Mouse (Mus musculus): Measurements from ENCODE around the gene Sycp3. TPM values are rescaled to one million over a fixed set of nuclear protein-coding genes. Genes with fewer than 3 reads are reported as not detected.
"Not testable (repeated sequence)": the region's sequence is repeated elsewhere in the genome, so short reads cannot be mapped to it uniquely, and the experiment has no call there.

Gene Sycp3
- polyA plus RNA-seq, 1 experiment from 2014 or later = not detected

DNA sequence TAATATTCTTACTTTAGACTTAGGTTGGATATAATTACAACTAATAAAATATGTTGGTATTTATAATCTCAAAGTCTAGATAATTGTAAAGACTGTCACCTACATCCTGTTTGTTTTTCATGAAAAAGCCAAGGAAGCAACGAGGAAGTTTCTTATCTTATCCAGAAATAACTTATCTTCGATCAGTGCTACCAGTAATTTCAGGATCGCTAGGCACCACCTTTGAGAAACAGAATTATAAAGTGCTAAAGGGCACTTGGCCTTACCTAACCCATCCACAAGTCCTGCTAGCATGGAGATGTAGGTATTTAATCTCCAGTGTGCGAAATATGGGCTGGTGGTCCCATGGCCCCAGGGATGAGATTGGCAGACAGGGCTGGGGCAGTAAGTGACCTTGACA, 43.5 kb downstream of the Sycp3 start:
- no peak for ATAC-seq
- no peaks in the 10 kb centered on the region for H3K27me3 ChIP-seq
- peak overlapping the region; percentile 75 for H3K4me2 ChIP-seq
- H3K4me3 ChIP-seq = peak overlapping the region; percentile 75
- H3K9ac ChIP-seq = peak overlapping the region; percentile 87
- H3K9me3 ChIP-seq (replicated peaks) = no peaks in the 10 kb centered on the region
- peaks cover 17% of the 10 kb centered on the region for H3K4me1 ChIP-seq
- peak overlapping the region; percentile 28 for H3K27ac ChIP-seq
- 56% methylated on average over 4 of the region's 4 CpGs for WGBS
- H3K36me3 ChIP-seq (ENCODE audit: poor library complexity, severe bottlenecking) = no peaks in the 10 kb centered on the region

DNA sequence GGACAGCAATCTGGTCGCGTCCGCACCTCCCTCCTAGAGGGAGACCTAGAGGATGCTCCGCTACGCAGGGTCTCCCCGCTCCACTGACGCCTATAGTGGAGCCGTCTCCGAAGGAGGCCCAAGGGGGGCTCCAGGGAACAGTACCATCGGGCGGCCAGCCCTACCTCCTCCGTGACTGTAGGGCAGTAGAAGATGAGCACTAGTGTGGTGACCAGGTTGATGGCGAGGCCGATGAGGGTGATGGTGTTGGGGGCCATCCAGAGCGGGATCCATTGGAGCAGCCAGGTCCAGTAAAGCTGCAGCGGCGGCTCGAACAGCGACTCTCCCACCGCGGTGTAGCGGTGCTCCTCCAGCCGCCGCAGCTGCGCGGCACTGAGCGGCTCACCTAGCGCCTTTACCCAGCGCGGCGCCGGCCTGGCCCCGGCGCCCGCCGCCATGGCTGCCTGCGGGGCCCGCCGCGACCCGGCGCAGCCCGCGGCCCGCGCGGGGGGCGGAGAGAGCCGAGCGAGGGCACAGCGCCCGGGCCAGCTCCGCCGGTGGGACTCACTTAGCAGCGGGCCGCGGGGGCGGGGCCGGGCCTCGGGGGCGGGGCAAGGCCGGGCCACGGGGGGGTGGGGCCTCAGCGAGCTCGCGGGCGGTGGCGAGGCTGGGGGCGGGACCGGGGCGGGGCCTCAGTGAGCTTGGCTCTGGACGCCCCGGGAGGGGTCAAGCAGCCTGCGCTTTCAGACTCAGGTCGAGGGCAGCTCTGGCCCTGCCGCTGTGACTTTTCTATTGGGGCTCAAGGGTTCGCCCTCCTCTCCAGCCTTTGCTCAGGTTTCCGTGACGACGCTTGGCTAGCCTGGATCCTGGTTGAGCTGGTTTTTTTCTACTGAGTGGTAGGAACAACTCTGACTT, 44.3 kb downstream of the Sycp3 start, which contains the start of gene Chpt1:
Gene Chpt1, minus strand, starts transcription at position 653 of the 894 bp plus-strand sequence.
- H3K4me2 ChIP-seq = peak within 1 kb of the TSS; percentile 75
- peak within 1 kb of the TSS; percentile 28 for H3K27ac ChIP-seq
- peak within 1 kb of the TSS; percentile 75 for H3K4me3 ChIP-seq
- peak; percentile 95 for ATAC-seq
- no peaks in the 10 kb centered on the region for H3K27me3 ChIP-seq
- WGBS = under 1% methylated on average over 30 of the region's 80 CpGs
- H3K36me3 ChIP-seq (ENCODE audit: poor library complexity, severe bottlenecking) = no peaks in the 10 kb centered on the region
- no peaks in the 10 kb centered on the region for H3K9me3 ChIP-seq (replicated peaks)
- peaks cover 17% of the 10 kb centered on the region for H3K4me1 ChIP-seq
- H3K9ac ChIP-seq = peak within 1 kb of the TSS; percentile 87

DNA sequence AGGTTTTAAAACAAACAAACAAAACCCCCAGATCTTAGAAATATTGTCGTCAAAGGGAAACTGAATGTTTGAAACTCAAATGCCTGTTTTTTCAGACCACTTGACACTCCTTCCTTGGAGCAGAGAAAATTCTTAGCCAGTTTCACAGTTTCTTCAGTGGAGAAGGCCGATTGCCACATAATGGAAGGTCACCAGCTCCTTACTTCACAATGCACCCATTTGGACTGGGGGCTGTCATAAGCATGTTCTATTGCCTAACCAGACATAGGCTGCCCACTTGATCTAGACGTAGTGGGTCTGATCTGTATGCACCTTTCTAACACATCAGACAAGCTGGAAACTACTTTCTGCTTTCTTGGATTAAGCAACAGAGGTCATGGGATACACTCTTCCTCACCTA, 45.1 kb downstream of the Sycp3 start:
- Histone ChIP-seq H3K4me2 (peak overlapping the region; percentile 75; the same call in 1 of the 2 replicates), H3K36me3 (ENCODE audit: poor library complexity, severe bottlenecking) (no peaks in the 10 kb centered on the region), H3K4me1 (peaks cover 17% of the 10 kb centered on the region), H3K9ac (no peak overlapping the region), H3K4me3 (no peak overlapping the region), H3K27me3 (no peaks in the 10 kb centered on the region), H3K27ac (no peak overlapping the region), H3K9me3 (replicated peaks) (no peaks in the 10 kb centered on the region)
- WGBS = 50% methylated on average over 3 of the region's 3 CpGs
- no peak for ATAC-seq

DNA sequence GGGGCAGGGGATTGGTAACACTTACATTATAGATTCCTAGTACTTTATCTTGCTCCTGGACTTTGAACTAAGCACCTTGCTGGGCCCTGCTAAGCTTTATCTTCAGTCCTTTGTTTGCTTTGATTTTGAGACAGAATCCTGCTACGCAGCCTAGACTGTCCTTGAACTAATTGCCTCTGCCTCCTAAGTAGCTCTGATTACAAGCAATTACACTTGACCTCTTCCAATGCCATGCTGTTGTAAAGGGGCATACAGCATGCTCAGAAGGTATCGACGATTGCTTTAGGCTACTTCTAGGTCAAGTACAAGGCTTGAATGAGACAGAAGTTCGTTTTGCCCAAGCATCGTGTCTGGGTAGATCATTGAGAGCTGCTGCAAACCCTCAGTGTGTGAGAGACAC, 45.9 kb downstream of the Sycp3 start:
- Histone ChIP-seq H3K36me3 (ENCODE audit: poor library complexity, severe bottlenecking) (no peaks in the 10 kb centered on the region), H3K4me1 (peaks cover 17% of the 10 kb centered on the region), H3K4me3 (no peak overlapping the region), H3K27me3 (no peaks in the 10 kb centered on the region), H3K27ac (no peak overlapping the region), H3K4me2 (no peak overlapping the region), H3K9me3 (replicated peaks) (no peaks in the 10 kb centered on the region), H3K9ac (no peak overlapping the region)
- no peak for ATAC-seq
- WGBS = 45% methylated on average over 5 of the region's 5 CpGs

DNA sequence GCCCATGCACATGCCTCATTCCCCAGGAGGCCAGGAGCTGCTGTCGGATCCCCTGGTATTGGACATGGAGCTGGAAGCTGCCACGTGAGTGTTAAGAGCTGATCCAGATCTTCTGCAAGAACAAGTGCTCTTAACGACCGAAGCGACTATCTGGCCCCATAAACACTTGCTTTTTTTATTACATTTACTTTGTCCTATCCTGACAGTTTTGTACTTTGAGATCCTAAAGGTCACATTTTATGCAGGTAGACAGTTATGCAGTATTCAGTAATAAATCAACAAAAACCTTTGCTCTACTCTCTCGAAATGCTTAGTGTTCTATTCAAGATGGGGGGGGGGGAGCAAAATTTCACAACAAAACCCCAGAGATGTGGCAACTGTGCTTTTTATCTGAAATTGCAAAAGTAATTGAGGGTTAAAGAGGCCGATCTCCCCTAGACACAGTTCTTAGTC, 48.3 kb downstream of the Sycp3 start:
- H3K36me3 ChIP-seq (ENCODE audit: poor library complexity, severe bottlenecking) = no peaks in the 10 kb centered on the region

DNA sequence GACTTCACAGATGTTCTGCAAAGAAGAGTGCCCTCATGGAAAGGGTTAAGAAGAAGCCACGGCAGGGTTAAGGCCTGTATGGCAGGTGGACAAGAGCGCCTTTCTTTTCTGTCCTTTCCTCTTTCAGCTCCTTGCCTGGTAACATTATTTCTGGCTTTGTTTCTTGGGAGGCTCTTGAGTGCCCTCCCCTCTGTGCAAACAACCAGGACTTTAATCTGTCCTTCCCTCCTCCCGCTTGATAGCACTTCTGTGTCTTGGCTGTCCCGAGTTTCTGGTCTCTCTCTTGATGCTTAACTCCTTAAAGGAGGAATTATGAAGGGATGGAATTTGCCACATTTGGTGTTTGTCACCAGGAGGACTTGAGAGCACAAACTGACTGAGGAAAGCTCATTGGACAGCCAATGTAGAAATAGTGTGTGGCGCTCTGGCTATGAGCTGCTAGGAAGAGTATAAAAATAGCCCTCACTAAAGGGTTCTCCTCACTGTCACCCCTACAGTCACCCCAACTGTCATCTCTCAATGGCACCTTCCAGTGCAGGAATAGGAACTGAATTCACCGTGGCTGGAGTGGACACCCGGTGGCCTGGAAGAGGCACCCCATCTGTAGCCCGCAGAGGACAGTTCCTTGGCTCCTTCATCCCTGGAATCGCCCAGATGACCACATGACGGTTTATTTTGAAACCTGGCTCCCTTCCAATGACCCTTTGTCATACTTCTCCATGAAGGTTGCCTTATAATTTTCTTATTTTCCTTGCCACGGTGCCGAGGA, 51.3 kb downstream of the Sycp3 start:
- WGBS = 76% methylated on average over 12 of the region's 12 CpGs
- no peak overlapping the region for H3K27ac ChIP-seq
- no peaks in the 10 kb centered on the region for H3K27me3 ChIP-seq
- ATAC-seq = no peak
- H3K9me3 ChIP-seq (replicated peaks) = no peaks in the 10 kb centered on the region
- H3K4me1 ChIP-seq = no peaks in the 10 kb centered on the region
- no peak overlapping the region for H3K4me3 ChIP-seq
- no peak overlapping the region for H3K9ac ChIP-seq
- no peak overlapping the region for H3K4me2 ChIP-seq
- H3K36me3 ChIP-seq (ENCODE audit: poor library complexity, severe bottlenecking) = no peaks in the 10 kb centered on the region

More for the DNA sequence above, 48.3 kb downstream of the Sycp3 start:
- Histone ChIP-seq H3K27ac (no peak overlapping the region), H3K4me3 (no peak overlapping the region), H3K27me3 (no peaks in the 10 kb centered on the region), H3K4me2 (no peak overlapping the region), H3K4me1 (peaks cover 6% of the 10 kb centered on the region), H3K9me3 (replicated peaks) (no peaks in the 10 kb centered on the region), H3K9ac (no peak overlapping the region)
- ATAC-seq = no peak
- WGBS = 87% methylated on average over 7 of the region's 7 CpGs

DNA sequence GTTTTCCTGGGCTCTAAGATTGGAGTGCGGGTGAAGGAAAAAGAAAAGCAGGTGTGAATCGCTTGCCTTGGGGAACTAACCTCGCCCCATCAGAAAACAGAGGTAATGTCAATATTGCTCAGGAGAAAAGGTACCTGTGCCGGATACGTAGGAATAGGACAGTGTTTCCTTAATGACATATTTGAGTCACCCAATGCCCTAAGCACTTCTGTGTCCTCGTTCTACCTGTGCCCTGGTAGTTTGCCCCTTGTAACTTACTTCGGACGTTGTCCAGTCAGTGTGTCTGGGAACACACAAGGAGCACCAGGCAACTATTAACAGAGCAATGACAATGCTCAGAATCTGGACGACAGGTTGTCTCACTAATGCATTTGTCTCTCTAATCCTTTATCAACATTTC, 52.0 kb downstream of the Sycp3 start:
- Histone ChIP-seq H3K4me2 (no peak overlapping the region), H3K27ac (no peak overlapping the region), H3K27me3 (no peaks in the 10 kb centered on the region), H3K9me3 (replicated peaks) (no peaks in the 10 kb centered on the region), H3K9ac (no peak overlapping the region), H3K4me1 (no peaks in the 10 kb centered on the region), H3K4me3 (no peak overlapping the region), H3K36me3 (ENCODE audit: poor library complexity, severe bottlenecking) (no peaks in the 10 kb centered on the region)
- WGBS = 91% methylated on average over 9 of the region's 9 CpGs
- ATAC-seq = no peak

DNA sequence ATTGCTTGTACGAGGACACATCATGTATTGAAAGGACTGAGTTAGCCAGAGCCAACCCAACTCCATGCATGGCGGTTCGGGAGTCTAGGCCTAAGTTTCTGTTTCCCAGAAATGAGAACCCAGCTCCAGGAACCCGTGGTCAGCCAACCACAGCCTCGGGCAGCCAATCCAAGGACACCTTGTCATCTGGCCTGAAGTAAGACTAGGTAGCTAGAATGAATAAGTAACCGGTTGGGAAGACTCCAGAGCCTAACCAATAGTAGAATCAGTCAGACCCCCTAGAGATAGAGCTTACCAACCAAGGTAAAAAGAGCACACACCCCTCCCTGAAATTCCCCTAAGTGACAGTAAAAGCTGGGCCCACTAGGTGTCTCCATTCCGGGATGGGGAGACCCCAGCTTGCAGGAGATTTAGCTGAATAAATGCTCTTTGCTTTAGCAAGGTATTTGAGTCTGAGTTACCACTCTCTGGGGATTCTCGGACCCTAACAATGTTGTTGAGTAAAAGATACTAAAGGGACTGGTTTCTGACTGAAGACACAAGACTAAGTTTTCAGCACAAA, 54.3 kb downstream of the Sycp3 start:
- Histone ChIP-seq H3K4me2 (no peak overlapping the region), H3K4me3 (no peak overlapping the region), H3K4me1 (no peaks in the 10 kb centered on the region), H3K36me3 (ENCODE audit: poor library complexity, severe bottlenecking) (no peaks in the 10 kb centered on the region), H3K27me3 (no peaks in the 10 kb centered on the region), H3K9me3 (replicated peaks) (no peaks in the 10 kb centered on the region), H3K9ac (no peak overlapping the region), H3K27ac (no peak overlapping the region)
- WGBS = 72% methylated on average over 8 of the region's 8 CpGs
- ATAC-seq = no peak

DNA sequence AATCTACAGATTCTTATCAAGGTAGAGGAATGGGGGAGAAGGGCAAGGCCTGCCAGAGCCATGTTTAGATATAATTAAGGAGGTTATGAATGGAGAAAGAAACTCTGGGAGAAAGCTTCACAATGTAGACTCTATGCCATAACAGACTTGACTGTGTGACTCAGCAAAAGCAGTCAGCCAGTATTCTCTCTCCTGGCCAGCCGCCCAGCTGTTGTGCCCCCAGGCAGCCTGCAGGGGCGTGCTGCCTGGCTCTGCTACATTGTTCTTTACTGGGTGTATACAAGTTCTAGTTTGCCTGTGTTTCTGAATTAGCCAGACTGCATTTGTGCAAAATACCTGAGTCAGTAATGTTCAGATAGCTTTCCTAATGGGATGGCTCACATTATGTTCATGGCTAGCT, 55.1 kb downstream of the Sycp3 start:
- Histone ChIP-seq H3K4me3 (no peak overlapping the region), H3K27ac (no peak overlapping the region), H3K4me1 (no peaks in the 10 kb centered on the region), H3K27me3 (no peaks in the 10 kb centered on the region), H3K36me3 (ENCODE audit: poor library complexity, severe bottlenecking) (no peaks in the 10 kb centered on the region), H3K9me3 (replicated peaks) (no peaks in the 10 kb centered on the region), H3K9ac (no peak overlapping the region), H3K4me2 (no peak overlapping the region)
- WGBS = 56% methylated on average over 2 of the region's 2 CpGs
- no peak for ATAC-seq

DNA sequence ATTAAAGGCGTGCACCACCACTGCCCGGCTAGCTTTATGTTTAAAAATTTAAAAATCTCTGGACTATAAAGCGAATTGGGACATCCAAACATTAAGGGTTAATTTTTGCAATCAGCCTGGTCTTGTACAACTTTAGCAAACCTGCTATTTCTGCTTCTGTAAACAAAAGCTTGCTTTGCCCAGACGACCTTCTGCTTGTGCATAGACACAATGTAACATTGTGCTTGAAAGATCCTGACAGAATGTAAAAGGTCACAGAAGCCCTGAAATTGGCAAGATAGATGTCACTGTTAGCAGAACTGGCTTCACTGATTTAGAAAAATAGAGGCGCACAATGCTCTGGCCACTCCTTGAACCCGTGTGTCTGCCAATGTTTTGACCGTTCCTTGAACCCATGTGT, 55.7 kb downstream of the Sycp3 start:
- not testable (repeated sequence) for H3K9me3 ChIP-seq (replicated peaks); H3K36me3 ChIP-seq (ENCODE audit: poor library complexity, severe bottlenecking); H3K9ac ChIP-seq; H3K4me2 ChIP-seq; H3K27me3 ChIP-seq; H3K27ac ChIP-seq; H3K4me3 ChIP-seq; ATAC-seq; H3K4me1 ChIP-seq
- WGBS = 91% methylated on average over 7 of the region's 7 CpGs

DNA sequence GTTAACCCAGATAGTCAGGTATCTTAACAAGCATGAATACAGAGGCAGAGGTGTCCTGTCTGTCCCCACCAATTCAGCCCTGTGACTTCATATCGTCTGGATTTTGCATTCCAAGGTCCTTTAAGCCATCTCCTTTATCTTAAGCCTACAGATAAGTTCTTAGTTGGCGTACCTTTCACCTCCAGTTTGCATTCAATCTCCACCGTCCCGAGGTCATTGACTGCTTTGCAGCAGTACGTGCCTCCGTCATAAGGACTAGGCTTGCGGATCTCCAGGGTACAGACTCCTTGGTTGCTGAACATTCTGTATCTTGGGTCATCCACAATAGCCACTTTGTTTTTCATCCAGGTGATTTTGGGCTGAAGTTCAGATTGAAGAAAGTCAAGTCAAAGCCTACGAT, 63.4 kb downstream of the Sycp3 start:
- Histone ChIP-seq H3K9ac (no peak overlapping the region), H3K4me2 (no peak overlapping the region), H3K27ac (no peak overlapping the region), H3K9me3 (replicated peaks) (no peaks in the 10 kb centered on the region), H3K4me3 (no peak overlapping the region), H3K4me1 (no peaks in the 10 kb centered on the region), H3K36me3 (ENCODE audit: poor library complexity, severe bottlenecking) (no peaks in the 10 kb centered on the region), H3K27me3 (no peaks in the 10 kb centered on the region)
- no peak for ATAC-seq
- WGBS = 90% methylated on average over 8 of the region's 8 CpGs

Measured in forebrain, embryonic 13.5 days (tissue).